Mouse (Mus musculus): ENCODE measurements around the gene Fbxl16.

Fbxl16 gene

GRCm38 (mm10) chr17:25843636-25844395 lies 34.9 kb downstream of the Fbxl16 start:
- DNase-seq, result no peak

GRCm38 (mm10) chr17:25844396-25844901 lies 35.6 kb downstream of the Fbxl16 start, which contains the start of gene Rhot2:
Rhot2 (minus strand) TSS chr17:25844851.
- DNase-seq, result peak; percentile 97 to 98

- no peak for DNase-seq
Observed at GRCm38 (mm10) chr17:25860229-25860628, 51.3 kb downstream of the Fbxl16 start.

GRCm38 (mm10) chr17:25860832-25861703 lies 52.2 kb downstream of the Fbxl16 start, which contains the start of gene Wdr90:
Wdr90 (minus strand) TSS chr17:25861501.
- DNase-seq, result peak; percentile 93 to 95

- DNase-seq, result no peak
Observed at GRCm38 (mm10) chr17:25861704-25862612, 53.1 kb downstream of the Fbxl16 start.

- DNase-seq, result no peak
Observed at GRCm38 (mm10) chr17:25863681-25864080, 54.8 kb downstream of the Fbxl16 start.

GRCm38 (mm10) chr17:25864311-25864710 lies 55.4 kb downstream of the Fbxl16 start:
- no peak for DNase-seq

GRCm38 (mm10) chr17:25865288-25865687 lies 56.4 kb downstream of the Fbxl16 start:
- no peak for DNase-seq

GRCm38 (mm10) chr17:25866172-25866571 lies 57.3 kb downstream of the Fbxl16 start:
- no peak for DNase-seq

GRCm38 (mm10) chr17:25867509-25867835 lies 58.6 kb downstream of the Fbxl16 start:
- no peak for DNase-seq

- DNase-seq, result peak; percentile 57 to 59
Observed at GRCm38 (mm10) chr17:25867836-25868600, 59.1 kb downstream of the Fbxl16 start.

- DNase-seq, result peak; percentile 88 to 92
Observed at GRCm38 (mm10) chr17:25868601-25869191, 59.8 kb downstream of the Fbxl16 start, which contains the start of gene Mcrip2. Mcrip2 (minus strand) TSS chr17:25868764.

- no peak for DNase-seq
Observed at GRCm38 (mm10) chr17:25869498-25869897, 60.6 kb downstream of the Fbxl16 start.

GRCm38 (mm10) chr17:25869954-25870353 lies 61.1 kb downstream of the Fbxl16 start:
- DNase-seq, result no peak

Data from lung, adult 18-20 months (tissue).